Mouse (Mus musculus): Measurements from ENCODE around the gene Izumo4. TPM values are rescaled to one million over a fixed set of nuclear protein-coding genes. Genes with fewer than 3 reads are reported as not detected.
A peak's percentile ranks its signal among the peaks of the same experiment; 100 is the strongest.

Izumo4 gene
- total RNA-seq, 1 experiment from 2014 or later, result 10.6 TPM

GRCm38 (mm10) chr10:80680260-80680696, 21.7 kb upstream of the Izumo4 start:
- ATAC-seq (replicated peaks; ENCODE audit: insufficient number of reproducible peaks, low FRiP score, low TSS enrichment, poor library complexity, severe bottlenecking), result no peak

GRCm38 (mm10) chr10:80682003-80682402, 20.0 kb upstream of the Izumo4 start:
- ATAC-seq (replicated peaks; ENCODE audit: insufficient number of reproducible peaks, low FRiP score, low TSS enrichment, poor library complexity, severe bottlenecking), result no peak

GRCm38 (mm10) chr10:80683647-80684046, 18.3 kb upstream of the Izumo4 start:
- no peak for ATAC-seq (replicated peaks; ENCODE audit: insufficient number of reproducible peaks, low FRiP score, low TSS enrichment, poor library complexity, severe bottlenecking)

GRCm38 (mm10) chr10:80684214-80684613, 17.8 kb upstream of the Izumo4 start:
- ATAC-seq (replicated peaks; ENCODE audit: insufficient number of reproducible peaks, low FRiP score, low TSS enrichment, poor library complexity, severe bottlenecking), result peak; percentile 74

GRCm38 (mm10) chr10:80684984-80685383, 17.0 kb upstream of the Izumo4 start:
- ATAC-seq (replicated peaks; ENCODE audit: insufficient number of reproducible peaks, low FRiP score, low TSS enrichment, poor library complexity, severe bottlenecking), result no peak

- ATAC-seq (replicated peaks; ENCODE audit: insufficient number of reproducible peaks, low FRiP score, low TSS enrichment, poor library complexity, severe bottlenecking), result no peak
Measured at GRCm38 (mm10) chr10:80686617-80687016, 15.4 kb upstream of the Izumo4 start.

- ATAC-seq (replicated peaks; ENCODE audit: insufficient number of reproducible peaks, low FRiP score, low TSS enrichment, poor library complexity, severe bottlenecking), result no peak
Measured at GRCm38 (mm10) chr10:80687850-80688249, 14.1 kb upstream of the Izumo4 start.

- peak; percentile 41 for ATAC-seq (replicated peaks; ENCODE audit: insufficient number of reproducible peaks, low FRiP score, low TSS enrichment, poor library complexity, severe bottlenecking)
Measured at GRCm38 (mm10) chr10:80692249-80693165, 9.5 kb upstream of the Izumo4 start.

GRCm38 (mm10) chr10:80693401-80694045, 8.5 kb upstream of the Izumo4 start:
- ATAC-seq (replicated peaks; ENCODE audit: insufficient number of reproducible peaks, low FRiP score, low TSS enrichment, poor library complexity, severe bottlenecking), result no peak

- ATAC-seq (replicated peaks; ENCODE audit: insufficient number of reproducible peaks, low FRiP score, low TSS enrichment, poor library complexity, severe bottlenecking), result no peak
Measured at GRCm38 (mm10) chr10:80694159-80694938, 7.6 kb upstream of the Izumo4 start.

GRCm38 (mm10) chr10:80695186-80695585, 6.8 kb upstream of the Izumo4 start:
- peak; percentile 75 for ATAC-seq (replicated peaks; ENCODE audit: insufficient number of reproducible peaks, low FRiP score, low TSS enrichment, poor library complexity, severe bottlenecking)

- no peak for ATAC-seq (replicated peaks; ENCODE audit: insufficient number of reproducible peaks, low FRiP score, low TSS enrichment, poor library complexity, severe bottlenecking)
Measured at GRCm38 (mm10) chr10:80695801-80696501, 6.0 kb upstream of the Izumo4 start.

GRCm38 (mm10) chr10:80696502-80697392, 5.2 kb upstream of the Izumo4 start:
- no peak for ATAC-seq (replicated peaks; ENCODE audit: insufficient number of reproducible peaks, low FRiP score, low TSS enrichment, poor library complexity, severe bottlenecking)

GRCm38 (mm10) chr10:80697393-80697787, 4.6 kb upstream of the Izumo4 start:
- ATAC-seq (replicated peaks; ENCODE audit: insufficient number of reproducible peaks, low FRiP score, low TSS enrichment, poor library complexity, severe bottlenecking), result no peak

GRCm38 (mm10) chr10:80697812-80698211, 4.2 kb upstream of the Izumo4 start:
- ATAC-seq (replicated peaks; ENCODE audit: insufficient number of reproducible peaks, low FRiP score, low TSS enrichment, poor library complexity, severe bottlenecking), result no peak

- ATAC-seq (replicated peaks; ENCODE audit: insufficient number of reproducible peaks, low FRiP score, low TSS enrichment, poor library complexity, severe bottlenecking), result no peak
Measured at GRCm38 (mm10) chr10:80698605-80699004, 3.4 kb upstream of the Izumo4 start.

- ATAC-seq (replicated peaks; ENCODE audit: insufficient number of reproducible peaks, low FRiP score, low TSS enrichment, poor library complexity, severe bottlenecking), result no peak
Measured at GRCm38 (mm10) chr10:80700038-80700504, 1.9 kb upstream of the Izumo4 start.

GRCm38 (mm10) chr10:80700732-80701131, 1.3 kb upstream of the Izumo4 start:
- no peak for ATAC-seq (replicated peaks; ENCODE audit: insufficient number of reproducible peaks, low FRiP score, low TSS enrichment, poor library complexity, severe bottlenecking)
